Mouse (Mus musculus): ENCODE measurements around the gene Olfr138. TPM values are rescaled to one million over a fixed set of nuclear protein-coding genes. Genes with fewer than 3 reads are reported as not detected.

The Olfr138 gene
- not detected for total RNA-seq (2021)
- long read RNA-seq, experiment 1: 0 reads
- long read RNA-seq, experiment 2: 0 reads

DNA sequence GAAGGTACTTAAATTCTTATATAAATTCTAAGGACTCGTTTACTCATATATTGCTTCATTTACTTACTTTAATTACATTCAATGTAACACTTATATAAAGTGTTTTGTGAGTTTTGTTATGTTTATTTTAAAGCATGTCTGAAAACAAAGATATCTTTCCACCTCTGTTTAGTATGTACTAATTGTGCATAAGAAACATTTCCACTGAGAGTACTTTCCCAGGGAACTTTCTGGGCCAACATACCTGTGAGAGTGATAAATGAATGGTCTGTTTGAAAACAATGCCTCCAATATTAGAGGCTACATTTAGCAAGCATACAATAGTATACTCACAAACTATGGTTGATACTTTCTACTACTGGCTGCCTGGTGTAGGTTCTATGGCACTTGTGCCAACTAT is at the start of gene Olfr138:
Olfr138 (plus strand) TSS at position 301 of the 400 bp plus-strand sequence.
- DNase-seq: no peak

DNA sequence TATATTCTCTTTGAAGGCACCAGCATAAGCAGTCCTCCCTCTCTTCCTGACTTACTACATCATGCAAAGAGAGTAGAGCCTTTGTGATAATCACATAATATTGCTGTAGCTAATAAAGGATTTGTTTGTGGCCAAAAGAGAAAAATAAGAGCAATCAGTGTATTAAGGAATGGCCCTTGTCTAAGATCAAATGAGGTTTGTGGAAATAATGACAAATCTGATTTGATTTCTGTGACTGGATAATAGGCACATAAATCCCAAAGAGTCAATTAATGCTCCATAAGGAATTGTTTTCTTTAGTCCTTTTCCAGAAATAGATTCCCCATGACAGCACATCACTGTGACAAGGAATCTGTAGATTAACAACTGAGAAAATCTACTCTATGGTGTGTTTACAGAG is 46.6 kb downstream of the Olfr138 start, which contains the start of gene Olfr137:
Olfr137 (minus strand) TSS at position 101 of the 400 bp plus-strand sequence.
- no peak for DNase-seq

Other genes with a start within 250 kb of the Olfr138 start
- gene Olfr129, start 201.0 kb upstream of the Olfr138 start, total RNA-seq (2021): not detected
- gene Olfr130, start 197.1 kb upstream of the Olfr138 start, total RNA-seq (2021): not detected
- gene Olfr131, start 172.3 kb upstream of the Olfr138 start, total RNA-seq (2021): not detected
- gene Olfr132, start 126.5 kb upstream of the Olfr138 start, total RNA-seq (2021): not detected
- gene Olfr133, start 115.8 kb upstream of the Olfr138 start, total RNA-seq (2021): not detected
- gene Olfr134, start 89.6 kb upstream of the Olfr138 start, total RNA-seq (2021): not detected
- not detected for gene Olfr135, start 56.7 kb upstream of the Olfr138 start, total RNA-seq (2021)
- not detected for gene Olfr137, start 46.5 kb downstream of the Olfr138 start, total RNA-seq (2021)
- not detected for gene Olfr136, start 68.8 kb downstream of the Olfr138 start, total RNA-seq (2021)
- gene Esp36, start 159.2 kb downstream of the Olfr138 start, total RNA-seq (2021): not detected